9 mouse cellular contexts compared by ENCODE assay signal in the genomic region with DNA sequence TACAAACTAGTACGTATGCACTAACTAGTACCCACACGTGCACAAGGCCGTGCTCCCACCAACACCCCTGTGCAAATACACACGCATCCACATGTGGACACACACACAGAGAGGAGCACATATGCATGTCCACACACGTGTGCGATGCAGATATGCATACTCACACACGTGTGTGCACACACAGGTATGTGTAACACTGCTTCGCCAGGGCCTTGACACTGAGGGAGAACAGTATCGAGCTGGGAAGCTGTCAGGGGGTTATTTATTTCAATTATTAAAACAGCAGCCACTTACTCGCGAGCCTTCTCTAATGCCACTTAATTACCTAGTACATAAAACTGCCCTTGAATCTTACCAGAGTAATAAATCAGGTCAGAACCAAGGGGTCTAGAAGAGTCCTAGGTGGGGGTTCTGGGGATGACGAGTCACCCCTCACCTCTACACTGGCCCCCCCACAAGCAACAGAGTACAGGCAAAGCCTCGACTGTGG. TPM values are rescaled to one million over a fixed set of nuclear protein-coding genes. Genes with fewer than 3 reads are reported as not detected.
DNase-seq lines count a peak whose midpoint lies in the region; ATAC-seq lines count a peak whose summit lies in the region.
"Had no signal": no experiment of that assay in that cellular context is flagged by ENCODE, and none has a peak within 500 bp of the region (broad histone marks: within the 10 kb centered on the region; RNA-seq: fewer than 3 reads in every experiment).

No protein-coding gene starts in this region.

- H3K27ac ChIP-seq in kidney, embryonic 14.5 days (ENCODE audit: low read depth, low read length): no peak overlapping the region
- peak overlapping the region; percentile 90 for H3K27ac ChIP-seq in hindbrain, embryonic 12.5 days
- H3K27ac ChIP-seq in midbrain, embryonic 12.5 days (replicated peaks): peak overlapping the region; percentile 89

- ATAC-seq in kidney, embryonic 14.5 days (ENCODE audit: low FRiP score, low TSS enrichment): no peak
- no peak for ATAC-seq in hindbrain, embryonic 12.5 days (ENCODE audit: low FRiP score)
- ATAC-seq in midbrain, embryonic 12.5 days (ENCODE audit: low FRiP score, low read depth): no peak

- no peaks in the 10 kb centered on the region for H3K36me3 ChIP-seq in kidney, embryonic 14.5 days (ENCODE audit: control insufficient read depth, insufficient read depth, low read length)
- no peaks in the 10 kb centered on the region for H3K36me3 ChIP-seq in hindbrain, embryonic 12.5 days
- no peaks in the 10 kb centered on the region for H3K36me3 ChIP-seq in midbrain, embryonic 12.5 days
- H3K36me3 ChIP-seq: heart, embryonic 12.5 days had no signal

- no peak overlapping the region for H3K4me3 ChIP-seq in kidney, embryonic 14.5 days (ENCODE audit: low read length)
- H3K4me3 ChIP-seq in hindbrain, embryonic 12.5 days: no peak overlapping the region
- no peak overlapping the region for H3K4me3 ChIP-seq in midbrain, embryonic 12.5 days
- H3K4me3 ChIP-seq: heart, embryonic 12.5 days had no signal

- no peaks in the 10 kb centered on the region for H3K27me3 ChIP-seq in kidney, embryonic 14.5 days (ENCODE audit: control insufficient read depth, insufficient read depth, low read length)
- H3K27me3 ChIP-seq in hindbrain, embryonic 12.5 days: no peaks in the 10 kb centered on the region
- no peaks in the 10 kb centered on the region for H3K27me3 ChIP-seq in midbrain, embryonic 12.5 days
- H3K27me3 ChIP-seq: CH12.LX; heart, embryonic 12.5 days had no signal

- H3K4me2 ChIP-seq in kidney, embryonic 14.5 days (replicated peaks; ENCODE audit: low read depth, low read length): peak overlapping the region; percentile 12; the same call in 1 of the 2 replicates
- H3K4me2 ChIP-seq in hindbrain, embryonic 12.5 days (replicated peaks): peak overlapping the region; percentile 35
- H3K4me2 ChIP-seq in midbrain, embryonic 12.5 days (replicated peaks): peak overlapping the region; percentile 37

- DNase-seq in kidney, adult 18-20 months: no peak
- no peak for DNase-seq in frontal cortex, postnatal 25 days (ENCODE audit: low spot score in 2 of 2)
- DNase-seq in right cerebral cortex, postnatal 10 days (ENCODE audit: low spot score in 2 of 2): no peak
- DNase-seq in kidney, adult 9 months: no peak

- WGBS in kidney, embryonic 14.5 days: 57% methylated on average over 13 of the region's 13 CpGs
- 57% methylated on average over 13 of the region's 13 CpGs for WGBS in hindbrain, embryonic 12.5 days
- 59% methylated on average over 13 of the region's 13 CpGs for WGBS in midbrain, embryonic 12.5 days

- peaks cover 74% of the 10 kb centered on the region for H3K4me1 ChIP-seq in kidney, embryonic 14.5 days (ENCODE audit: control insufficient read depth, insufficient read depth, low read length)
- peaks cover 99% of the 10 kb centered on the region for H3K4me1 ChIP-seq in hindbrain, embryonic 12.5 days
- peaks cover 94% of the 10 kb centered on the region for H3K4me1 ChIP-seq in midbrain, embryonic 12.5 days

- H3K9ac ChIP-seq in kidney, embryonic 14.5 days (ENCODE audit: low read depth, low read length): 0 out of 2 replicates have a peak overlapping the region, but pooled peaks have one; percentile 28
- H3K9ac ChIP-seq in hindbrain, embryonic 12.5 days: peak overlapping the region; percentile 44
- H3K9ac ChIP-seq in midbrain, embryonic 12.5 days (replicated peaks): peak overlapping the region; percentile 35

- no peaks in the 10 kb centered on the region for H3K9me3 ChIP-seq in kidney, embryonic 14.5 days (ENCODE audit: control insufficient read depth, low read length)
- no peaks in the 10 kb centered on the region for H3K9me3 ChIP-seq in hindbrain, embryonic 12.5 days (replicated peaks)
- H3K9me3 ChIP-seq in midbrain, embryonic 12.5 days: no peaks in the 10 kb centered on the region
- H3K9me3 ChIP-seq: heart, embryonic 12.5 days had no signal

RNA-seq across cellular contexts. Expression of a gene that starts 34.8 kb away (rescaled TPM):
- 9.9 and 11.0 TPM in 2 replicates for polyA plus RNA-seq in kidney, embryonic 14.5 days (2014; fragmentation: Nextera tagmentation; extraction: Ambion mirVana)
- polyA plus RNA-seq in hindbrain, embryonic 12.5 days (2016; fragmentation: Nextera tagmentation; extraction: Ambion mirVana): 15.2 and 16.3 TPM in 2 replicates
- polyA plus RNA-seq in midbrain, embryonic 12.5 days (2016; fragmentation: Nextera tagmentation; extraction: Ambion mirVana): 17.0 and 21.6 TPM in 2 replicates
